Mouse (Mus musculus) left cerebral cortex, adult 11 months (tissue): ENCODE results near the gene Oas1f.
"Not testable (repeated sequence)": the region's sequence is repeated elsewhere in the genome, so short reads cannot be mapped to it uniquely, and the experiment has no call there.

Experiments
- DNase-seq: peaks from one replicate; pipeline ENCODE4 v3.0.0; 2022; ENCODE audit warnings: low spot score

The Oas1f gene

GRCm38 (mm10) chr5:120847067-120847466 lies at the start of gene Oas1f:
TSS of gene Oas1f (plus strand) at chr5:120847367.
- DNase-seq: no peak

GRCm38 (mm10) chr5:120798147-120798546 lies 49.0 kb upstream of the Oas1f start:
- DNase-seq: not testable (repeated sequence)

GRCm38 (mm10) chr5:120798943-120799342 lies 48.2 kb upstream of the Oas1f start:
- DNase-seq: not testable (repeated sequence)

- no peak for DNase-seq
Measured at GRCm38 (mm10) chr5:120803596-120803995, 43.6 kb upstream of the Oas1f start.

- no peak for DNase-seq
Measured at GRCm38 (mm10) chr5:120806458-120806857, 40.7 kb upstream of the Oas1f start.

GRCm38 (mm10) chr5:120809171-120809570 lies 38.0 kb upstream of the Oas1f start:
- no peak for DNase-seq

- peak; percentile 72 for DNase-seq
Measured at GRCm38 (mm10) chr5:120811951-120812819, 35.0 kb upstream of the Oas1f start, which contains the start of gene Oas1c. TSS of gene Oas1c (minus strand) at chr5:120812514.

- no peak for DNase-seq
Measured at GRCm38 (mm10) chr5:120813023-120813422, 34.1 kb upstream of the Oas1f start.

GRCm38 (mm10) chr5:120815949-120816348 lies 31.2 kb upstream of the Oas1f start:
- no peak for DNase-seq

- DNase-seq: no peak
Measured at GRCm38 (mm10) chr5:120818999-120819398, 28.2 kb upstream of the Oas1f start.

GRCm38 (mm10) chr5:120831031-120831430 lies 16.1 kb upstream of the Oas1f start:
- DNase-seq: no peak

GRCm38 (mm10) chr5:120833335-120834280 lies 13.6 kb upstream of the Oas1f start:
- no peak for DNase-seq

GRCm38 (mm10) chr5:120836731-120837585 lies 10.2 kb upstream of the Oas1f start:
- no peak for DNase-seq

- no peak for DNase-seq
Measured at GRCm38 (mm10) chr5:120844713-120845112, 2.5 kb upstream of the Oas1f start.

- no peak for DNase-seq
Measured at GRCm38 (mm10) chr5:120849601-120850136, 2.5 kb downstream of the Oas1f start.

GRCm38 (mm10) chr5:120859241-120859640 lies 12.1 kb downstream of the Oas1f start:
- DNase-seq: no peak

- no peak for DNase-seq
Measured at GRCm38 (mm10) chr5:120861121-120861520, 14.0 kb downstream of the Oas1f start, which contains the start of gene Oas1h. TSS of gene Oas1h (plus strand) at chr5:120861421.

GRCm38 (mm10) chr5:120865336-120865860 lies 18.2 kb downstream of the Oas1f start:
- no peak for DNase-seq

GRCm38 (mm10) chr5:120869436-120870015 lies 22.4 kb downstream of the Oas1f start:
- no peak for DNase-seq

- no peak for DNase-seq
Measured at GRCm38 (mm10) chr5:120870081-120870480, 22.9 kb downstream of the Oas1f start.

- DNase-seq: no peak
Measured at GRCm38 (mm10) chr5:120870782-120871181, 23.6 kb downstream of the Oas1f start.
